Mouse (Mus musculus) brown adipose tissue, adult 24 weeks (tissue): ENCODE results near the gene Acat2. TPM values are rescaled to one million over a fixed set of nuclear protein-coding genes. Genes with fewer than 3 reads are reported as not detected.
"Not testable (repeated sequence)": the region's sequence is repeated elsewhere in the genome, so short reads cannot be mapped to it uniquely, and the experiment has no call there.

Experiments
- H3K27ac ChIP-seq: fragments of 200-500 bp; replicated peaks from 2 replicates; pipeline ENCODE4 v1.5.1; 2012; ENCODE audit warnings: low read depth, mild to moderate bottlenecking, low read length
- H3K4me1 ChIP-seq: fragments of 200-500 bp; 2 replicates; pipeline ENCODE4 v1.6.1; 2012; ENCODE audit warnings: low read length, mixed read lengths; ENCODE audit not compliant: control insufficient read depth, insufficient read depth, insufficient read length
- H3K4me3 ChIP-seq: fragments of 200-500 bp; 2 replicates; pipeline ENCODE4 v1.5.1; 2012; ENCODE audit warnings: low read depth, mild to moderate bottlenecking, low read length, moderate library complexity; ENCODE audit not compliant: insufficient read depth
- polyA plus RNA-seq: library from polyadenylated mRNA; stranded (reverse); fragments of >200 nt; gene quantifications from 2 replicates; pipeline ENCODE4 v1.2.4, GENCODE M21; 2012; ENCODE audit not compliant: missing spikeins, insufficient read depth, insufficient read length

Gene Acat2
- polyA plus RNA-seq, 1 experiment: 236 TPM

- H3K4me3 ChIP-seq: no peak overlapping the region
- no peaks in the 10 kb centered on the region for H3K4me1 ChIP-seq
- no peak overlapping the region for H3K27ac ChIP-seq
Observed at GRCm38 (mm10) chr17:12904349-12904748, 56.2 kb downstream of the Acat2 start.

DNA sequence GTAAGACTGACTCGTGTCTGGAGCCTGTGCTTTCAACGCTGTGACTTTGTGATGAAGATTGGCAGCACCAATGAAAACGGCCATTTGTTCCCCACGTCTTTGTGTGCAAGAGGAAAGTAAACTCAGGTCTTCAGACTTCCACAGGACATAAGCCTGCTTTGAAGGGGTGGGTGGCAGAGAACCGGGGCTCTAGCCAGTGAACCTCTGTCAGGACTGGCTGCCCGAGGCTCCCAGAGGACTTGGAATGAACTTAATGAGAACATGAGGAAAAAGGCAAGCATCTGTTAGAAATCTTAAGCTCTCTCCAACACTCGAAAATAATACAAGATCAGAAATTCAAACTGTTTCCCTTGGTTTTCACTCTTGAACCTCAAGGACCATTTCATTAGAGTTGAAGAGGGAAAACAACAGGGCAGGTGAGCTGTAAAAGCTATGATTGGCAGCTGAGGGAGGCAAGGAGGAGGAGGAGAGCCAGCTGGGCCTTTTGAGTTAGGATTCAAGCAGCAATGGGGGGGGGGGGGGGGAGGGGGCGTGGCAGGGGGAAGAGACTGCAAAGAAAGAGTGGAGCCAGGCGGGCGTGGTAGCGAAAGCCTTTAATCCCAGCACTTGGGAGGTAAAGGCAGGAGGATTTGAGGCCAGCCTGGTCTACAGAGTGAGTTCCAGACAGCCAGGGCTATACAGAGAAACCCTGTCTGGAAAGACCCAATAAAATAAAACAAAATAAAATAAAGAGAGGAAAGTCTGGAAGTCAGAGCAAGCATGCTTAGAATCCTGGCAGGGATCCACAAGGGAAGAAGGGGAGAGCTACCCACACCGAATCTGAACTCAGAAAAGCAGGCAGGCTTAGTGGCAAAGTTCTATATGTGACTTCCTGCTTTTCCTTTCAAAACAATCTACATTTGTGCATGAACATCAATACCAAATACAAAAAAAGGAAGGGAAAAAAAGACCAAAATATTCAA lies 56.9 kb downstream of the Acat2 start:
- no peaks in the 10 kb centered on the region for H3K4me1 ChIP-seq
- H3K27ac ChIP-seq: no peak overlapping the region

GRCm38 (mm10) chr17:12902291-12902690 lies 58.3 kb downstream of the Acat2 start:
- H3K4me3 ChIP-seq: no peak overlapping the region
- no peaks in the 10 kb centered on the region; the same call in 1 of the 2 replicates for H3K4me1 ChIP-seq
- H3K27ac ChIP-seq: no peak overlapping the region

More for the DNA sequence above, 56.9 kb downstream of the Acat2 start:
- no peak overlapping the region for H3K4me3 ChIP-seq

DNA sequence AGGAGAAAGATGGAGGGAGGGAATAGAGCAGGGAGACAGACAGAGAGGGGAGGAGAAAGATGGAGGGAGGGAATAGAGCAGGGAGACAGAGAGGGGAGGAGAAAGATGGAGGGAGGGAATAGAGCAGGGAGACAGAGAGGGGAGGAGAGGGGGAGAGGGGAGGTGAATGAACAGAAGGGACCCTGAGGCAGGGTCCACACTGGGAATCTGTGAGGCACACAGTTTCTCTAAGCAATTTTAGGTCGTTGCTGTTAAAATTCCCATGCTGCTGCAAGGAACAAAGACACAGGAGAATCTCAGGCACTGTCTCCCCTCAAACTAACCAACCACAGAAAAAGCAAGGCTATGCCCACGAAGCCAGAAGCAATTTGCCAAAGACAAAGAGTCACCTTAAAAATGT lies 61.9 kb downstream of the Acat2 start:
- peaks cover 10% of the 10 kb centered on the region for H3K4me1 ChIP-seq
- not testable (repeated sequence) for H3K27ac ChIP-seq, H3K4me3 ChIP-seq

DNA sequence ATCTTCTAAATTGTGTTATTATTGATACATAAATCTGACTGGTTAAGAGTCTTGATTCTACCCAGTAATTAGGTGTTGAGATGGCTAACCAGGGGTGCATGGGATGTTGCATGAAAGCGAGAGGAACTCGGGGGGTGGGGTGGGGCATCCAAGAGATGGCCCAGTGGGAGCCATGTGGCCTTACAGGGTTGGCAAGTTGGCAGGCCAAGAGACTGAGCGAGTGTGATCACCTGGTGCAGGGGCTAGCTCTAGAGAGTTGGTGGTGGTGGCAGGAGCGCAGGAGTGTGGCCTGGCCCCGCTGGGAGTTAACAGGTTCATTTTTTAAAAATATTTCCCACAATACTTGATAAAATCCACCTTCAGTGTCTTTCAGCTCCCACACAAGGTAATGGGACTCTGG lies 62.9 kb downstream of the Acat2 start:
- H3K4me3 ChIP-seq: no peak overlapping the region
- no peak overlapping the region for H3K27ac ChIP-seq
- H3K4me1 ChIP-seq: peaks cover 10% of the 10 kb centered on the region

Other genes with a start within 250 kb of the Acat2 start
- gene Igf2r, start 191.1 kb downstream of the Acat2 start, polyA plus RNA-seq: 15.7 and 16.3 TPM in 2 replicates
- not detected in 2 replicates for gene Mas1, start 92.6 kb downstream of the Acat2 start, polyA plus RNA-seq
- gene Mrgprh, start 84.7 kb downstream of the Acat2 start, polyA plus RNA-seq: not detected in 2 replicates
- gene Pnldc1, start 50.5 kb downstream of the Acat2 start, polyA plus RNA-seq: 67.4 and 78.9 TPM in 2 replicates
- gene Tcp1, start 45.0 kb downstream of the Acat2 start, polyA plus RNA-seq: 154 and 194 TPM in 2 replicates
- 135 and 149 TPM in 2 replicates for gene Mrpl18, start 44.4 kb downstream of the Acat2 start, polyA plus RNA-seq
- 1.9 TPM in 1 of 2 replicates, not detected in the other for gene Acat3, start 20.1 kb downstream of the Acat2 start, polyA plus RNA-seq
- gene Wtap, start 33.4 kb upstream of the Acat2 start, polyA plus RNA-seq: 59.6 and 62.5 TPM in 2 replicates
- 1,013 and 1,407 TPM in 2 replicates for gene Sod2, start 46.1 kb upstream of the Acat2 start, polyA plus RNA-seq
- gene Gpr31b, start 91.5 kb upstream of the Acat2 start, polyA plus RNA-seq: not detected in 2 replicates
- 0.91 TPM in 1 of 2 replicates, not detected in the other for gene Tcp10b, start 100.4 kb upstream of the Acat2 start, polyA plus RNA-seq
- not detected in 2 replicates for gene Unc93a, start 171.1 kb upstream of the Acat2 start, polyA plus RNA-seq